Mouse (Mus musculus) intestine, postnatal 0 days (tissue): Measurements from ENCODE around the gene Gpr101. TPM values are rescaled to one million over a fixed set of nuclear protein-coding genes. Genes with fewer than 3 reads are reported as not detected.

Experiments used
- ATAC-seq: fragments of 200-750 bp; cut with Nextera tagmentation; 2 replicates; pipeline ENCODE4 v1.8.0; 2017; ENCODE audit warnings: mild to moderate bottlenecking, moderate TSS enrichment, moderate library complexity
- H3K27ac ChIP-seq: fragments of 300-500 bp; sonication (generic); 2 replicates; pipeline ENCODE4 v1.5.1; 2014; ENCODE audit warnings: mild to moderate bottlenecking, low read depth, low read length, moderate library complexity
- H3K27me3 ChIP-seq: fragments of 300-500 bp; sonication (generic); replicated peaks from 2 replicates; pipeline ENCODE4 v1.6.1; 2014; ENCODE audit warnings: low read length, mixed read lengths; ENCODE audit not compliant: control insufficient read depth, insufficient read depth
- H3K36me3 ChIP-seq: fragments of 300-500 bp; sonication (generic); 2 replicates; pipeline ENCODE4 v1.6.1; 2014; ENCODE audit warnings: mild to moderate bottlenecking, moderate library complexity; ENCODE audit not compliant: control insufficient read depth, insufficient read depth
- H3K4me1 ChIP-seq: fragments of 300-500 bp; sonication (generic); replicated peaks from 2 replicates; pipeline ENCODE4 v1.6.1; 2014; ENCODE audit warnings: antibody characterized with exemption, low read length, mixed read lengths; ENCODE audit not compliant: control insufficient read depth, insufficient read depth
- H3K4me2 ChIP-seq: fragments of 300-500 bp; sonication (generic); replicated peaks from 2 replicates; pipeline ENCODE4 v1.6.1; 2014; ENCODE audit warnings: low read depth, mild to moderate bottlenecking, moderate library complexity
- H3K4me3 ChIP-seq: fragments of 300-500 bp; sonication (generic); 2 replicates; pipeline ENCODE4 v1.5.1; 2014; ENCODE audit warnings: low read depth, low read length
- H3K9ac ChIP-seq: fragments of 300-500 bp; sonication (generic); 2 replicates; pipeline ENCODE4 v1.6.1; 2014; ENCODE audit warnings: mild to moderate bottlenecking, low read depth, low read length
- H3K9me3 ChIP-seq: fragments of 300-500 bp; sonication (generic); 2 replicates; pipeline ENCODE4 v1.6.1; 2016; ENCODE audit warnings: mixed run types; ENCODE audit not compliant: control insufficient read depth
- CTCF ChIP-seq: sonication (generic); IDR thresholded peaks from 2 replicates; pipeline ENCODE4 v1.5.1; 2016; ENCODE audit warnings: low read depth, mild to moderate bottlenecking, control low read depth, antibody characterized with exemption, moderate library complexity
- whole genome bisulfite sequencing: fragments of 180-500 bp; shearing (Covaris S2); extraction: QIAGEN DNeasy Blood & Tissue Kit; methylation state at CpG from one replicate; pipeline ENCODE4 v1.1.7; 2014; 5-methylcytosine and 5-hydroxymethylcytosine counted together
- polyA plus RNA-seq: library from polyadenylated mRNA; unstranded; fragments of >200 nt; fragmentation: Nextera tagmentation; extraction: Ambion mirVana; gene quantifications from 2 replicates; pipeline ENCODE4 v1.2.1, GENCODE M21; 2015

The Gpr101 gene
- not detected in 2 replicates for polyA plus RNA-seq

- Histone ChIP-seq H3K9me3 (no peaks in the 10 kb centered on the region), H3K4me3 (no peak within 1 kb of the TSS), H3K9ac (no peak within 1 kb of the TSS), H3K4me2 (no peak within 1 kb of the TSS), H3K27ac (no peak within 1 kb of the TSS), H3K27me3 (0 out of 2 replicates have a peak, but pooled peaks cover 6% of the 10 kb centered on the region), H3K4me1 (no peaks in the 10 kb centered on the region), H3K36me3 (no peaks in the 10 kb centered on the region)
- no peak for ATAC-seq
- 16% methylated on average over 26 of the region's 28 CpGs for WGBS
- TF ChIP-seq CTCF: no peak
Measured at GRCm38 (mm10) chrX:57503634-57504033, at the start of gene Gpr101. Gene Gpr101, minus strand, starts transcription at chrX:57503757.

DNA sequence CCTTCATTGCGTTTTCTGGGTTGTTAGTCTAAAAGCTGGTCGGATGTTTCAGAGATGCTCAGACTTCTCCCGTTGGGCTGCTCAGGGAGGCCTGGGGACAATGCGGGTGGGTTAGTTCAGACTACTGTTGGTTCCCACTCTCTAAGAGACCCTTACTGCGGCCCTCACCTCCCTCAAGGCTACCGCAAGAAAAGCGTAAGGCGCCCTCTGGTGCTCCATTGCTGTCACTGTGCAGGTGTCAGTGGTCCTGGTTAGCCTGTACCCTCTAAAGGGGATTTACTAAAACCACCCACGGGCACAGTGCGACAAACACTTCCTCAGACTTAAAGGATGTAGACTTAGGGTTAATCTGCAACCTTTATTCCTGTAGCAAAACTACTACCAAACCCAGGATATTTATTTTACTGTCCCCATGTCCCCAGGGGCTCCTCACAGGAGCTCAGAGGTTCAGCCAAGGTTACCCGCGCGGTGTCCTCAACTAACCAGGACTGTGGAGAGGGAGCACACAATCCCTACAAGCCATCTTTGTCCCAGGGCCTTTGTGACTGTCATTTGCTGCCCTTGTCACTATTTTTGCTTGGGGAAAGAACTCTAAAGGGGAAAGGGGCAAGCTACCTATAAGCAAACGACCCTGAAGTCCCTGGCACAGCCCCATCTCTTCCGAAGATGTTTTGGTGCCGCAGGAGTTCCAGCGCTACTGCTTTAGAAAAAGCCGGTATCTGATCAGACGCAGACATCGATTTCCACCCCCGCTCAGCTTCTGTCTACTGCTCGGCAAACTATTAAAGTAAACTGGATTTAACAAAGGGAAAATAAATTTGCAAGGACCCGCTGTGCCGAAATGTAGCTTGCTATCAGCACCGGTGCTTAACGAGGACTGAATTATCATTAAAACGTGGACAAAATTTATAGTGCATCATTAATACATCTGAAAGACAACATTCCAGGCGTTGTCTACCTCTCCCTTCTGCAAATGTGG is 17.8 kb upstream of the Gpr101 start:
- no peak overlapping the region for H3K9ac ChIP-seq
- no peaks in the 10 kb centered on the region for H3K36me3 ChIP-seq
- TF ChIP-seq CTCF: no peak
- H3K27me3 ChIP-seq: no peaks in the 10 kb centered on the region
- no peak overlapping the region for H3K4me3 ChIP-seq
- no peak overlapping the region for H3K27ac ChIP-seq
- WGBS: 42% methylated on average over 28 of the region's 28 CpGs
- H3K9me3 ChIP-seq: no peaks in the 10 kb centered on the region
- H3K4me2 ChIP-seq: no peak overlapping the region
- H3K4me1 ChIP-seq: no peaks in the 10 kb centered on the region
- no peak for ATAC-seq

DNA sequence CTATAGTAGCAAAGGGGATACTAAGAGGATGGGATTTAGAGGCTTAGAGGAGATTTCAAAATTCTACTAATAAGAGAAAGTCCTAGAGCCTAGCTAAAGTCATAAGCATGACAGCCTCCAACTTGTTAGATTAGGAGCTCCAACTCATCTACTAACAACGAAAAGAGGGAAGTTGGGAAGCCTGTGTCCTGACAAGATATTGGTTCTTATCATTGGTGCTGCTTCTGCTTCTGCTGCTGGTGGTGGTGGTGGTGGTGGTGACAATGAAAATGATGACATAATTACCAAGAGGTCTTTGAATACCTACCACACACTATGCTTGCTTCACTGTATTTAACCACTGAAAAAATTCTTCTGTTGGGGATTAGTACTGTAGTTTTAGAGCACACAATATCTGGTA is 2.7 kb upstream of the Gpr101 start:
- no peak overlapping the region for H3K9ac ChIP-seq
- ATAC-seq: no peak
- no peak overlapping the region for H3K27ac ChIP-seq
- TF ChIP-seq CTCF: no peak
- H3K4me1 ChIP-seq: no peaks in the 10 kb centered on the region
- no peak overlapping the region for H3K4me2 ChIP-seq
- H3K27me3 ChIP-seq: 0 out of 2 replicates have a peak, but pooled peaks cover 6% of the 10 kb centered on the region
- H3K36me3 ChIP-seq: no peaks in the 10 kb centered on the region
- no peak overlapping the region for H3K4me3 ChIP-seq
- WGBS: 67% methylated on average over 1 of the region's 1 CpGs
- H3K9me3 ChIP-seq: no peaks in the 10 kb centered on the region

Other genes with a start within 250 kb of the Gpr101 start
- gene Arhgef6, start 165.0 kb downstream of the Gpr101 start, polyA plus RNA-seq: 2.7 and 3.2 TPM in 2 replicates
- 32.2 and 33.2 TPM in 2 replicates for gene Rbmx, start 110.7 kb downstream of the Gpr101 start, polyA plus RNA-seq
- gene Gm364, start 94.6 kb downstream of the Gpr101 start, polyA plus RNA-seq: not detected in 2 replicates